Mouse (Mus musculus) CH12.LX (cell line): ENCODE data around the gene Rilpl1. TPM values are rescaled to one million over a fixed set of nuclear protein-coding genes. Genes with fewer than 3 reads are reported as not detected.

Experiments
- DNase-seq: peaks from one replicate; pipeline ENCODE4 v3.0.0-alpha.2; 2013; ENCODE audit errors: extremely low read depth
- H3K27ac ChIP-seq: 2 replicates; pipeline ENCODE4 v1.5.1; 2012; ENCODE audit warnings: low read depth, mild to moderate bottlenecking, control low read depth, moderate library complexity; ENCODE audit not compliant: insufficient read depth
- H3K27me3 ChIP-seq: replicated peaks from 2 replicates; pipeline ENCODE3; 2012; ENCODE audit warnings: inconsistent platforms
- H3K36me3 ChIP-seq, 2 experiments: replicated peaks in 1 of 2; 2 replicates each; pipeline versions ENCODE3 to v1.6.1; 2012; ENCODE audit warnings: inconsistent platforms in 1 of 2, low read length in 1 of 2, mild to moderate bottlenecking in 1 of 2, mixed read lengths in 1 of 2, moderate library complexity in 1 of 2; ENCODE audit not compliant: control insufficient read depth in 1 of 2, insufficient read depth in 1 of 2
- H3K4me1 ChIP-seq, 2 experiments: 2 replicates each; pipeline ENCODE4 v1.6.1; 2012; ENCODE audit warnings: inconsistent platforms in 1 of 2, moderate library complexity in 1 of 2; ENCODE audit not compliant: insufficient read depth in 2 of 2, control insufficient read depth in 1 of 2
- H3K4me2 ChIP-seq: 2 replicates; pipeline ENCODE4 v1.6.1; 2012; ENCODE audit warnings: low read depth, mild to moderate bottlenecking, control low read depth; ENCODE audit not compliant: poor library complexity, insufficient read depth, severe bottlenecking
- H3K4me3 ChIP-seq, 3 experiments: fragments of 150-350 bp in 1 of 3; sonication (generic) in 1 of 3; replicated peaks in 1 of 3; 2 replicates each; pipeline versions ENCODE3 to v1.5.1; 2011 to 2012; ENCODE audit warnings: low read depth in 2 of 3, low read length in 2 of 3, mild to moderate bottlenecking in 2 of 3, moderate library complexity in 2 of 3, control low read depth in 1 of 3, improper control_type of control experiment in 1 of 3, inconsistent platforms in 1 of 3, mixed read lengths in 1 of 3; ENCODE audit not compliant: poor library complexity in 1 of 3
- H3K79me2 ChIP-seq: replicated peaks from 2 replicates; pipeline ENCODE4 v1.6.1; 2012; ENCODE audit warnings: mild to moderate bottlenecking, moderate library complexity; ENCODE audit not compliant: control insufficient read depth, poor library complexity, insufficient read depth, severe bottlenecking; ENCODE audit errors: extremely low read depth
- H3K9ac ChIP-seq: 2 replicates; pipeline ENCODE4 v1.6.1; 2012; ENCODE audit warnings: low read depth, mild to moderate bottlenecking, control low read depth, moderate library complexity; ENCODE audit not compliant: insufficient read depth
- H3K9me3 ChIP-seq: replicated peaks from 2 replicates; pipeline ENCODE3; 2012; ENCODE audit warnings: low read length, inconsistent platforms, mixed read lengths
- BHLHE40 ChIP-seq: IDR thresholded peaks from 2 replicates; pipeline ENCODE4 v1.6.1; 2011; ENCODE audit warnings: mild to moderate bottlenecking, low read depth, low read length, improper control_type of control experiment
- CHD1 ChIP-seq: IDR thresholded peaks from 2 replicates; pipeline ENCODE4 v1.6.1; 2012; ENCODE audit warnings: low read depth, low read length, improper control_type of control experiment, inconsistent platforms
- CHD2 ChIP-seq: IDR thresholded peaks from 2 replicates; pipeline ENCODE4 v1.6.1; 2011; ENCODE audit warnings: low read length, improper control_type of control experiment
- CTCF ChIP-seq, 2 experiments: IDR thresholded peaks in 1 of 2; conservative IDR thresholded peaks in 1 of 2; 2 replicates each; pipeline ENCODE4 v1.5.1; 2011 to 2012; ENCODE audit warnings: low read depth in 2 of 2, low read length in 2 of 2, improper control_type of control experiment in 1 of 2, inconsistent platforms in 1 of 2, mild to moderate bottlenecking in 1 of 2, moderate library complexity in 1 of 2
- E2F4 ChIP-seq: IDR thresholded peaks from 2 replicates; pipeline ENCODE4 v1.6.1; 2011; ENCODE audit warnings: low read depth, low read length, improper control_type of control experiment; ENCODE audit not compliant: insufficient replicate concordance
- ELF1 ChIP-seq: IDR thresholded peaks from 2 replicates; pipeline ENCODE4 v1.6.1; 2014; ENCODE audit warnings: low read depth, mild to moderate bottlenecking, inconsistent platforms, low read length, improper control_type of control experiment
- EP300 ChIP-seq: IDR thresholded peaks from 2 replicates; pipeline ENCODE4 v1.6.1; 2011; ENCODE audit warnings: low read length, improper control_type of control experiment
- ETS1 ChIP-seq: conservative IDR thresholded peaks from 2 replicates; pipeline ENCODE4 v1.6.1; 2012; ENCODE audit warnings: low read depth, mild to moderate bottlenecking, inconsistent platforms, low read length, improper control_type of control experiment, moderate library complexity
- GABPA ChIP-seq: IDR thresholded peaks from 2 replicates; pipeline ENCODE4 v1.6.1; 2012; ENCODE audit warnings: low read depth, low read length, improper control_type of control experiment, inconsistent platforms; ENCODE audit not compliant: insufficient replicate concordance
- HCFC1 ChIP-seq: IDR thresholded peaks from 2 replicates; pipeline ENCODE4 v1.6.1; 2012; ENCODE audit warnings: low read depth, mild to moderate bottlenecking, inconsistent platforms, low read length, improper control_type of control experiment
- JUND ChIP-seq: conservative IDR thresholded peaks from 2 replicates; pipeline ENCODE4 v1.6.1; 2011; ENCODE audit warnings: low read depth, low read length, improper control_type of control experiment
- KAT2A ChIP-seq: IDR thresholded peaks from 2 replicates; pipeline ENCODE4 v1.6.1; 2012; ENCODE audit warnings: low read length, improper control_type of control experiment, inconsistent platforms; ENCODE audit not compliant: insufficient replicate concordance
- MAFK ChIP-seq: IDR thresholded peaks from 2 replicates; pipeline ENCODE4 v1.6.1; 2011; ENCODE audit warnings: low read length, improper control_type of control experiment; ENCODE audit not compliant: insufficient replicate concordance
- MAX ChIP-seq: IDR thresholded peaks from 2 replicates; pipeline ENCODE4 v1.6.1; 2011; ENCODE audit warnings: low read length, improper control_type of control experiment
- MAZ ChIP-seq: IDR thresholded peaks from 2 replicates; pipeline ENCODE4 v1.6.1; 2012; ENCODE audit warnings: low read depth, mild to moderate bottlenecking, inconsistent platforms, low read length, improper control_type of control experiment, moderate library complexity
- MEF2A ChIP-seq: IDR thresholded peaks from 2 replicates; pipeline ENCODE4 v1.6.1; 2014; ENCODE audit warnings: low read depth, mild to moderate bottlenecking, inconsistent platforms, low read length, improper control_type of control experiment, borderline replicate concordance
- MYC ChIP-seq: IDR thresholded peaks from 2 replicates; pipeline ENCODE4 v1.6.1; 2011; ENCODE audit warnings: low read depth, mild to moderate bottlenecking, improper control_type of control experiment, low read length
- NELFE ChIP-seq: IDR thresholded peaks from 2 replicates; pipeline ENCODE4 v1.6.1; 2011; ENCODE audit warnings: low read depth, low read length, improper control_type of control experiment
- NRF1 ChIP-seq: IDR thresholded peaks from 2 replicates; pipeline ENCODE4 v1.6.1; 2014; ENCODE audit warnings: low read depth, mild to moderate bottlenecking, inconsistent platforms, low read length, improper control_type of control experiment, moderate library complexity
- PAX5 ChIP-seq: IDR thresholded peaks from 2 replicates; pipeline ENCODE4 v1.6.1; 2012; ENCODE audit warnings: low read length, inconsistent platforms, mixed read lengths
- POLR2A ChIP-seq: IDR thresholded peaks from 2 replicates; pipeline ENCODE4 v1.6.1; 2011; ENCODE audit warnings: low read depth, mild to moderate bottlenecking, improper control_type of control experiment, low read length
- RAD21 ChIP-seq: IDR thresholded peaks from 2 replicates; pipeline ENCODE4 v1.6.1; 2011; ENCODE audit warnings: low read depth, mild to moderate bottlenecking, low read length, improper control_type of control experiment, moderate library complexity
- RCOR1 ChIP-seq: conservative IDR thresholded peaks from 2 replicates; pipeline ENCODE4 v1.6.1; 2012; ENCODE audit warnings: low read depth, mild to moderate bottlenecking, inconsistent platforms, low read length, improper control_type of control experiment
- SIN3A ChIP-seq: IDR thresholded peaks from 2 replicates; pipeline ENCODE4 v1.6.1; 2012; ENCODE audit warnings: low read length, improper control_type of control experiment, inconsistent platforms
- SMC3 ChIP-seq: IDR thresholded peaks from 2 replicates; pipeline ENCODE4 v1.6.1; 2011; ENCODE audit warnings: low read depth, low read length, improper control_type of control experiment
- TCF12 ChIP-seq: IDR thresholded peaks from 2 replicates; pipeline ENCODE4 v1.6.1; 2014; ENCODE audit warnings: low read depth, mild to moderate bottlenecking, inconsistent platforms, low read length, improper control_type of control experiment
- UBTF ChIP-seq: IDR thresholded peaks from 2 replicates; pipeline ENCODE4 v1.6.1; 2012; ENCODE audit warnings: low read depth, mild to moderate bottlenecking, inconsistent platforms, low read length, improper control_type of control experiment, moderate library complexity
- USF1 ChIP-seq: IDR thresholded peaks from 2 replicates; pipeline ENCODE4 v1.6.1; 2014; ENCODE audit warnings: low read depth, mild to moderate bottlenecking, inconsistent platforms, low read length, improper control_type of control experiment
- USF2 ChIP-seq: conservative IDR thresholded peaks from 2 replicates; pipeline ENCODE4 v1.6.1; 2011; ENCODE audit warnings: low read depth, low read length, improper control_type of control experiment
- ZC3H11A ChIP-seq: IDR thresholded peaks from 2 replicates; pipeline ENCODE4 v1.6.1; 2012; ENCODE audit warnings: low read depth, mild to moderate bottlenecking, inconsistent platforms, low read length, improper control_type of control experiment
- ZKSCAN1 ChIP-seq: IDR thresholded peaks from 2 replicates; pipeline ENCODE4 v1.6.1; 2012; ENCODE audit warnings: low read depth, inconsistent platforms, low read length, improper control_type of control experiment, borderline replicate concordance
- ZNF384 ChIP-seq: IDR thresholded peaks from 2 replicates; pipeline ENCODE4 v1.6.1; 2012; ENCODE audit warnings: low read depth, low read length, improper control_type of control experiment, inconsistent platforms
- dilution Hi-C: fragments of 300-500 bp; cut with MboI; formaldehyde crosslinking; loops from 2 replicates; pipeline ENCODE4 v1.14.3; 2020; ENCODE audit warnings: low sequenced_read_pairs; ENCODE audit not compliant: extremely low pct_unique_long_range_greater_than_20kb, extremely low pct_ligation_motif_present
- in situ Hi-C: fragments of 300-500 bp; cut with MboI; formaldehyde crosslinking; loops from 3 replicates; pipeline ENCODE4 v1.14.3; 2019; ENCODE audit warnings: low sequenced_read_pairs, low pct_ligation_motif_present, low pct_unique_long_range_greater_than_20kb, mixed read lengths
- polyA plus RNA-seq: library from polyadenylated mRNA; unstranded; fragments of >175 nt; gene quantifications from 2 replicates; pipeline ENCODE4 v1.2.1, GENCODE M21; 2012; ENCODE audit warnings: low read depth; ENCODE audit not compliant: insufficient read length
- total RNA-seq, 2 experiments: library from RNA; depleted of rRNA; stranded (reverse); fragments of 300-350 nt in 1 of 2; fragments of >200 nt in 1 of 2; gene quantifications; 2 replicates each; pipeline ENCODE4 v1.2.3; 2012 to 2014

Gene Rilpl1
- total and polyA plus RNA-seq, 3 experiments, result 3.1 to 5.7 (median 5.4) TPM

- Histone ChIP-seq H3K4me2 (no peak overlapping the region), H3K9ac (no peak overlapping the region), H3K27me3 (peaks cover 4% of the 10 kb centered on the region), H3K36me3 (no peaks in the 10 kb centered on the region), H3K4me3 (no peak overlapping the region), H3K79me2 (no peaks in the 10 kb centered on the region), H3K27ac (no peak overlapping the region), H3K9me3 (no peaks in the 10 kb centered on the region), H3K4me1 (peaks cover 11 to 19% of the 10 kb centered on the region in 2 experiments; a peak in 3 of 4 replicates)
- DNase-seq, result no peak
- dilution Hi-C loops, result no loop called here
- TF ChIP-seq CTCF (conservative IDR thresholded peaks at IDR 0.05 in 1 of 2, IDR thresholded peaks at IDR 0.05 in 1 of 2; ENCODE audit: low read depth in 2 of 2, low read length in 2 of 2), result no peak
- TF ChIP-seq BHLHE40, result no peak
- no peak for TF ChIP-seq TCF12
- no peak for TF ChIP-seq UBTF
- no peak for TF ChIP-seq USF1
- TF ChIP-seq ZNF384, result no peak
- TF ChIP-seq EP300, result no peak
- TF ChIP-seq POLR2A, result no peak
- no peak for TF ChIP-seq ETS1
- TF ChIP-seq PAX5, result no peak
- TF ChIP-seq MAZ, result no peak
- no peak for TF ChIP-seq KAT2A
- no peak for TF ChIP-seq E2F4
- no peak for TF ChIP-seq ZKSCAN1
- no peak for TF ChIP-seq SIN3A
- no peak for TF ChIP-seq RAD21
- TF ChIP-seq MYC, result no peak
- TF ChIP-seq RCOR1, result no peak
- no peak for TF ChIP-seq ZC3H11A
- in situ Hi-C loops, result loop anchor here (5.0 kb wide), 2 partner anchors 37 to 92 kb away; partner anchors contain the start of gene Kmt5a
Measured at GRCm38 (mm10) chr5:124529697-124530096, 1.5 kb downstream of the Rilpl1 start.

- Histone ChIP-seq H3K9ac (no peak overlapping the region), H3K4me2 (no peak overlapping the region), H3K4me3 (no peak overlapping the region), H3K27ac (no peak overlapping the region), H3K79me2 (no peaks in the 10 kb centered on the region), H3K4me1 (peaks cover 11 to 19% of the 10 kb centered on the region in 2 experiments; a peak in 3 of 4 replicates), H3K27me3 (peaks cover 4% of the 10 kb centered on the region), H3K36me3 (no peaks in the 10 kb centered on the region), H3K9me3 (no peaks in the 10 kb centered on the region)
- in situ Hi-C loops, result loop anchor here (5.0 kb wide), 1 partner anchor 37 kb away; no protein-coding TSS in a partner anchor
- TF ChIP-seq HCFC1 (no peak), CHD1 (no peak), ZNF384 (no peak), MAX (no peak), CHD2 (no peak), TCF12 (no peak), ETS1 (no peak), GABPA (no peak), NRF1 (no peak), USF2 (no peak), MEF2A (no peak), NELFE (no peak), RAD21 (no peak), JUND (no peak), SMC3 (no peak), ELF1 (no peak), MAFK (no peak), E2F4 (no peak), MAZ (no peak)
- DNase-seq, result no peak
- dilution Hi-C loops, result no loop called here
Measured at GRCm38 (mm10) chr5:124529191-124529651, 2.0 kb downstream of the Rilpl1 start.
